29 mouse cellular contexts compared by ENCODE assay signal in genomic region chr9:66880752-66881151, GRCm38 (mm10). TPM values are rescaled to one million over a fixed set of nuclear protein-coding genes. Genes with fewer than 3 reads are reported as not detected.
A peak's percentile ranks its signal among the peaks of the same experiment; 100 is the strongest.
DNase-seq lines count a peak whose midpoint lies in the region; ATAC-seq lines count a peak whose summit lies in the region.
"Had no signal": no experiment of that assay in that cellular context is flagged by ENCODE, and none has a peak within 500 bp of the region (broad histone marks: within the 10 kb centered on the region; RNA-seq: fewer than 3 reads in every experiment).

No protein-coding gene starts in this region.

- H3K9ac ChIP-seq in liver, embryonic 13.5 days = no peak overlapping the region
- H3K9ac ChIP-seq: embryonic facial prominence, embryonic 13.5 days; embryonic facial prominence, embryonic 15.5 days; forebrain, embryonic 12.5 days had no signal

- peaks cover 44% of the 10 kb centered on the region for H3K4me1 ChIP-seq in liver, embryonic 13.5 days (replicated peaks)
- H3K4me1 ChIP-seq in megakaryocyte, embryonic 14.5 days = peaks cover 92% of the 10 kb centered on the region

- H3K27ac ChIP-seq in liver, embryonic 13.5 days = peak overlapping the region; percentile 15; the same call in 1 of the 2 replicates
- H3K27ac ChIP-seq: embryonic facial prominence, embryonic 13.5 days; embryonic facial prominence, embryonic 15.5 days; forebrain, embryonic 10.5 days had no signal

- DNase-seq in heart, adult 11 months = peak; percentile 66
- no peak for DNase-seq in heart, postnatal 4 days
- DNase-seq in liver, embryonic 13.5 days = peak; percentile 60
- no peak for DNase-seq in liver
- DNase-seq in cerebellum, adult 9-11 months = no peak
- DNase-seq: adrenal gland, adult 8-10 months; adrenal gland, postnatal 14 days; adrenal gland, postnatal 36 days; B cell, adult 2 months; cerebellum, adult 11 months; cerebellum, adult 18-20 months; cerebellum, adult 8-10 months; cerebellum, postnatal 10 days; cerebellum, postnatal 25 days; embryo, embryonic 11 days had no signal

- no peaks in the 10 kb centered on the region for H3K9me3 ChIP-seq in liver, embryonic 13.5 days (replicated peaks)
- H3K9me3 ChIP-seq in megakaryocyte, embryonic 14.5 days = 0 out of 2 replicates have a peak, but pooled peaks cover 4% of the 10 kb centered on the region
- H3K9me3 ChIP-seq: embryonic facial prominence, embryonic 13.5 days; embryonic facial prominence, embryonic 15.5 days; forebrain, embryonic 10.5 days; forebrain, embryonic 12.5 days had no signal

- no peak for ATAC-seq in liver, embryonic 13.5 days (ENCODE audit: low read depth)
- no peak for ATAC-seq in megakaryocyte, adult 5-6 weeks (ENCODE audit: poor library complexity, severe bottlenecking)
- ATAC-seq: activated CD4-positive, CD25-positive, alpha-beta regulatory T cell, adult 4 months; CD4-positive, CD25-positive, alpha-beta regulatory T cell, adult 4 months; forebrain, embryonic 14.5 days; forebrain, embryonic 16.5 days; Patski had no signal

- peaks cover 8% of the 10 kb centered on the region; the same call in 1 of the 2 replicates for H3K36me3 ChIP-seq in liver, embryonic 13.5 days
- H3K36me3 ChIP-seq in megakaryocyte, embryonic 14.5 days (replicated peaks; ENCODE audit: low read length) = peaks cover 64% of the 10 kb centered on the region
- H3K36me3 ChIP-seq: embryonic facial prominence, embryonic 15.5 days; forebrain, embryonic 12.5 days had no signal

- WGBS in liver, embryonic 13.5 days (ENCODE audit: insufficient replicate concordance) = 78% methylated on average over 2 of the region's 2 CpGs

- H3K4me2 ChIP-seq in liver, embryonic 13.5 days = no peak overlapping the region
- H3K4me2 ChIP-seq: embryonic facial prominence, embryonic 13.5 days; embryonic facial prominence, embryonic 15.5 days; forebrain, embryonic 12.5 days had no signal

- no peak overlapping the region for H3K4me3 ChIP-seq in liver, embryonic 13.5 days (replicated peaks)
- peak overlapping the region; percentile 4 for H3K4me3 ChIP-seq in megakaryocyte, embryonic 14.5 days (replicated peaks)
- H3K4me3 ChIP-seq: embryonic facial prominence, embryonic 13.5 days; embryonic facial prominence, embryonic 15.5 days; erythroblast, embryonic 14.5 days; forebrain, embryonic 10.5 days; forebrain, embryonic 12.5 days had no signal

- H3K27me3 ChIP-seq in liver, embryonic 13.5 days = no peaks in the 10 kb centered on the region
- H3K27me3 ChIP-seq in megakaryocyte, embryonic 14.5 days (replicated peaks) = no peaks in the 10 kb centered on the region
- H3K27me3 ChIP-seq: CH12.LX; embryonic facial prominence, embryonic 13.5 days; embryonic facial prominence, embryonic 15.5 days; forebrain, embryonic 12.5 days; Patski had no signal

RNA-seq across cellular contexts. Expression of gene Rab8b, which starts 38.7 kb away (rescaled TPM):
- total RNA-seq in heart, postnatal 4 days (2021) = 10 to 100 TPM; 17.8 to 18.5 TPM
- polyA plus RNA-seq in liver, embryonic 13.5 days (2015; fragmentation: Nextera tagmentation; extraction: Ambion mirVana) = 30.9 and 38.0 TPM in 2 replicates
- polyA plus RNA-seq in megakaryocyte, embryonic 14.5 days (2012; ENCODE audit: insufficient read depth, low replicate concordance) = 3.2 TPM in 1 of 2 replicates, not detected in the other
- 78.2 and 82.1 TPM in 2 replicates for total RNA-seq in megakaryocyte, adult 5-6 weeks (2015)
- 141 and 154 TPM in 2 replicates for total RNA-seq in megakaryocyte, adult 5-6 weeks (2017)

RNA-seq across cellular contexts. Expression of gene Aph1c, which starts 46.2 kb away (rescaled TPM):
- total RNA-seq in heart, postnatal 4 days (2021) = 1 to 10 TPM; 1.2 to 1.8 TPM
- 1.1 and 1.2 TPM in 2 replicates for polyA plus RNA-seq in liver, embryonic 13.5 days (2015; fragmentation: Nextera tagmentation; extraction: Ambion mirVana)
- 1.2 TPM in 1 of 2 replicates, not detected in the other for polyA plus RNA-seq in megakaryocyte, embryonic 14.5 days (2012; ENCODE audit: insufficient read depth, low replicate concordance)
- 25.0 and 31.4 TPM in 2 replicates for total RNA-seq in megakaryocyte, adult 5-6 weeks (2015)
- 8.4 and 9.6 TPM in 2 replicates for total RNA-seq in megakaryocyte, adult 5-6 weeks (2017)
- polyA plus RNA-seq: erythroblast, embryonic 14.5 days; G1E had no signal

Comparison
In these comparisons a context has a peak if more than half of its experiments do, and no peak if none do; other contexts are left out.
1. DNase-seq: peak in heart, adult 11 months (single experiment) and liver, embryonic 13.5 days (single experiment); none in heart, postnatal 4 days (single experiment), liver (single experiment) and cerebellum, adult 9-11 months (single experiment).
2. RNA of gene Rab8b, which starts 38.7 kb away (total RNA-seq): 78.2 to 154 TPM in megakaryocyte, adult 5-6 weeks; 17.8 to 18.5 TPM in heart, postnatal 4 days; every median in the first group is over 4 times any median in the second.